Mouse (Mus musculus) inflammation-experienced regulatory T-cells, adult 16 weeks (primary cell): ENCODE measurements around the gene Shf. TPM values are rescaled to one million over a fixed set of nuclear protein-coding genes. Genes with fewer than 3 reads are reported as not detected.

Experiments used
- polyA plus RNA-seq: library from polyadenylated mRNA; unstranded; fragments of 100-300 nt; shearing (Covaris generic); gene quantifications from one replicate; pipeline ENCODE4 v1.2.1, GENCODE M21; 2017

Gene Shf
- 0.94 TPM for polyA plus RNA-seq

DNA sequence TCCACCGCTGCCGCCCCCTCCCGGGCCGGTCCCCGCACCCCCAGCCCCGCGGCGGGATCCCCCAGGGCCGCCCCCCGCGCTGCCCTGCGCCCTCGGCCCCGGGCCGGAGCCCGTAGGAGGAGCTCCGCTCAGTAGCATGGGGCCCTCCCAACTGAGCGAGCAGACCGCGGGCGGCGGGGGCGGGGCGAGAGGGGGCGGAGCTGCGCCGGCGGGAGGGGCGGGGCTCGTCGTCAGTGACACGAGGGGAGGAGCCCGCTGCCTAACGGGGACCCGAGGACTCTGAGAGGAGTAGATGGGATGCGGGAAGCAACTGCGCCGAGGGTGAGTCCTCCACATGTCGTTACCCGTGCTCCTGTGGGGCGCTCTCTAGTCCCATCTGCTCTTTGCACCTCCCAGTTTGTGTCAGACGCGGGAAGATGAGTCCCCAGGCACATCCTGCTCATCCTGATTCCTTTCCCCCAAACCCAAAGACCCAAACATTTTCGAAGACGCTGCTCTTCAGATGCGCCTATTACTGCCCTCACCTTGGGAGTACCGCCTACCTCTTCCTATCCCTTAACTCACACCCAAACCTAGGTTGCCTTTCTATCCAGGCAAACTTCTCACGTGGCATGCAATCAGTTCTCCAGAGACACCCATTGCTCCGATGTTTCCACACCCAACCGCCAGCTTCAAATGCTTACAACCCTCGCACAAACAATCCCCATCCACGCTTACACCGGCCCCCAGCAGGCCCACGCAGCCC lies at the start of gene Shf:
Shf (minus strand) TSS at position 168 of the 745 bp plus-strand sequence.

DNA sequence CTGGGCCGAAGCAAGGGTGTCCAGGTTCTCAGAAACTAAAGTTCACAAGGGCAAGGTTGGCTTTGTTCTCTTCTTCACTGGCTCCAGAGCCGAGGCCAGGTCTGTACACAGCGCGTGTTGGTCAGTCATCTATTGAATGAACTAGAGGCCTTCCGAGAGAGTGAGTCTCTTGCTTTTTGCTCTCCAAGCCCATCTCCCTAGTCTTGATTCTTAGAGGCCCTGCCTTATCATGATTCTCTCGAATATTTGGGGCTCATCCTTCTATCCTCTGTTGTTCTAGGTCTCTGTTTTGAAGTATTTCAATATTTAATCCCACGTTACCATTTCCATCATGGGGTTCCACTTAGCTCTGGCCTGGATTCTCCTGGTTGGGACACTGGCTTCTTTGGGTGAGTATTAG lies 53.6 kb downstream of the Shf start, which contains the start of gene Duox1:
Duox1 (plus strand) TSS at position 301 of the 400 bp plus-strand sequence.

DNA sequence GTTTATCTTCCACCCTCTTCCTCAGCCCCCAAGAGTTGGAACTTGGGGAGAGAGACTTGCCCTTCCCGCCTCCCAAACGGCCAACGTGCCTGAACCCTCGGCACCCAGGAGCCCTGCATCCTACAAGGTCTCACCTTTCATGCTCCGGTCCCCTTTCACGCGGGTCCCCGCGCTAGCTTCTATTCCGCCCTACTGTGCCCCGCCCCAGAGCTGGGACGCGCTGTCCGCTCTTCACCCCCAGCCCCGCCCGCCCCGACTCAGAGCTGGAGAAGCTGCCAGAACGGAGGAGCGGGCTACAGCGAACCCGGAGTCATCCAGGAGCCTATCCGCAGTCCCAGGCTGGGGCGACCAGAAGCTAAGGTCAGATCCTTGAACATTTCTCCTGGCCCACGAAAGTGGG lies 55.4 kb downstream of the Shf start, which contains the start of gene Duoxa1:
Duoxa1 (minus strand) TSS at position 195 of the 400 bp plus-strand sequence.

Other genes with a start within 250 kb of the Shf start
- gene B2m, start 221.5 kb downstream of the Shf start, polyA plus RNA-seq = 8,183 TPM
- not detected for gene Trim69, start 208.5 kb downstream of the Shf start, polyA plus RNA-seq
- 1.4 TPM for gene Patl2, start 183.0 kb downstream of the Shf start, polyA plus RNA-seq
- not detected for gene Terb2, start 182.9 kb downstream of the Shf start, polyA plus RNA-seq
- 4.1 TPM for gene Sord, start 134.4 kb downstream of the Shf start, polyA plus RNA-seq
- gene Duox2, start 70.7 kb downstream of the Shf start, polyA plus RNA-seq = not detected
- not detected for gene Duoxa2, start 70.3 kb downstream of the Shf start, polyA plus RNA-seq
- gene Duoxa1, start 55.4 kb downstream of the Shf start, polyA plus RNA-seq = not detected
- gene Duox1, start 53.5 kb downstream of the Shf start, polyA plus RNA-seq = not detected
- gene Slc28a2, start 57.3 kb upstream of the Shf start, polyA plus RNA-seq = 274 TPM
- 98.5 TPM for gene Gm14085, start 115.8 kb upstream of the Shf start, polyA plus RNA-seq
- 1.3 TPM for gene Gatm, start 242.1 kb upstream of the Shf start, polyA plus RNA-seq